Mouse (Mus musculus) cortical plate, adult 2 months (tissue): ENCODE results near the gene Lin54. TPM values are rescaled to one million over a fixed set of nuclear protein-coding genes. Genes with fewer than 3 reads are reported as not detected.
A peak's percentile ranks its signal among the peaks of the same experiment; 100 is the strongest.

Source experiments
- H3K27ac ChIP-seq: fragments of 200-500 bp; 2 replicates; pipeline ENCODE4 v1.5.1; 2012; ENCODE audit warnings: low read length, control low read depth, inconsistent platforms; ENCODE audit not compliant: insufficient read depth
- H3K4me1 ChIP-seq: fragments of 200-500 bp; 2 replicates; pipeline ENCODE4 v1.6.1; 2011; ENCODE audit warnings: low read length; ENCODE audit not compliant: control insufficient read depth, insufficient read depth
- H3K4me3 ChIP-seq: fragments of 200-500 bp; 2 replicates; pipeline ENCODE4 v1.5.1; 2011; ENCODE audit warnings: mild to moderate bottlenecking, low read length, control low read depth; ENCODE audit not compliant: insufficient read depth
- CTCF ChIP-seq: fragments of 200-500 bp; IDR thresholded peaks from 2 replicates; pipeline ENCODE4 v1.5.1; 2011; ENCODE audit warnings: mild to moderate bottlenecking, control low read depth, low read length; ENCODE audit not compliant: insufficient read depth; ENCODE audit errors: extremely low read depth
- POLR2A ChIP-seq: fragments of 200-500 bp; IDR thresholded peaks from 2 replicates; pipeline ENCODE4 v1.6.1; 2011; ENCODE audit warnings: mild to moderate bottlenecking, low read length, control low read depth; ENCODE audit not compliant: insufficient read depth; ENCODE audit errors: extremely low read depth
- polyA plus RNA-seq: library from polyadenylated mRNA; depleted of rRNA; stranded (reverse); fragments of >200 nt; gene quantifications from 2 replicates; pipeline ENCODE4 v1.2.3, GENCODE M21; 2012

Gene Lin54
- polyA plus RNA-seq, 1 experiment: 7.2 TPM

DNA sequence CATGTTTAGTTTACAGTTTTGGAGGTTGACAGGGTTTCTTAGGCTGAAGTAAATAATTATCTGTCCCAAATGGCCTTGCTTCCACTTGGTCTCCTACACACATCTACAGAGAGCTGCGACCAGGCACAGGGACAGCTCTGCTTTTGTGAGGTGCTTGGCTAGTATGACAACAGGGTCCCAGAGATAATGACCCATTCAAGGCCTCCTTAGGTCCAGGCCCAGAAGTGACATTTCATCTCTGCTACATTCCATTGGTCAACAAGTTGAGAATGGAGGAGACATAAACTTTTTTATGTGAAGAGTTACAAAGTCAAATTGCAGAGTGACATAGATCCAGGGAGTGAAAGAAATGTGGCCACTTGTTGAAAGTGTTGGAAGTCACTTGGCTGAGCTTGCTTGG is 22.9 kb upstream of the Lin54 start:
- TF ChIP-seq POLR2A (no peak), CTCF (no peak)
- Histone ChIP-seq H3K27ac (no peak overlapping the region), H3K4me3 (no peak overlapping the region), H3K4me1 (no peaks in the 10 kb centered on the region; the same call in none of the 2 replicates)

DNA sequence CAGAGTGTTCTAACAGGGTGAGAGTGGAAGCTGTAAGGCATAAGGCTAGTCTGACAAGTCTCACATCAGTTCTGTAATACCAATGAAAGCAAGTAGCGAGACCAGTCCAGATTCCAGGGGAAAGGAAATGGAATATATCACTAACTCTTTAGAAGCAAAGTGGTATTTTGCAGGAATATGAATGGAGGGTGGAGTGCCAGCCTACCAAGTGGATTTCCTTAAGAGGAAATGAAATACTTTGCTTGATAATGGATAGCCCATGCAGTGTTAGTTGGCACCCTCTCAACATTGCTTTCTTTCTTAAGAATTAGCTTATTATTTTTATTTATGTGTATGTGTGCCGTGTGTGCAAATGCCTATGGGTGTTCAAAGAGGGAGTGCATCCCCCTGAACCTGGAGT is 19.8 kb upstream of the Lin54 start:
- Histone ChIP-seq H3K4me1 (no peaks in the 10 kb centered on the region; the same call in 1 of the 2 replicates), H3K27ac (no peak overlapping the region), H3K4me3 (no peak overlapping the region)
- TF ChIP-seq POLR2A: no peak
- no peak for TF ChIP-seq CTCF

DNA sequence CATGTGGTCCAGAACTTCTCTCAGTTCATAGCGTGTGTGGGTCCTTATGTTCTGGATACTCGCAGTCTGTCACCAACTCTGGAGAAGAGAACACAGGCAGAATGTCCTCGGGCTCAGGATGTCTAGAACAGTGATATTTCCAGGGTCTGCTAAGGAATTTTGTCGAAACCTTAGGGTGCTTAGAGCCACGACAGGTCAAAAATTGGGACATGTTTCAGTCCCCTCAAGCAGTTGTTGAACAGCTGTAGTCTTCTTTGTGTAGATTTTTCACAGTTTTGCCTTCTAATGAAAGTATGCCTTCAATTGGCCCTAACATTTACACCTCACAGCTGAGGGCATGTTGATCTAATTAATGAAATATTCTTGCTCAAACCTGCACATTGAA is 18.6 kb upstream of the Lin54 start:
- H3K4me3 ChIP-seq: peak overlapping the region; percentile 61
- H3K4me1 ChIP-seq: no peaks in the 10 kb centered on the region; the same call in 1 of the 2 replicates
- TF ChIP-seq CTCF: no peak
- no peak for TF ChIP-seq POLR2A
- H3K27ac ChIP-seq: no peak overlapping the region

DNA sequence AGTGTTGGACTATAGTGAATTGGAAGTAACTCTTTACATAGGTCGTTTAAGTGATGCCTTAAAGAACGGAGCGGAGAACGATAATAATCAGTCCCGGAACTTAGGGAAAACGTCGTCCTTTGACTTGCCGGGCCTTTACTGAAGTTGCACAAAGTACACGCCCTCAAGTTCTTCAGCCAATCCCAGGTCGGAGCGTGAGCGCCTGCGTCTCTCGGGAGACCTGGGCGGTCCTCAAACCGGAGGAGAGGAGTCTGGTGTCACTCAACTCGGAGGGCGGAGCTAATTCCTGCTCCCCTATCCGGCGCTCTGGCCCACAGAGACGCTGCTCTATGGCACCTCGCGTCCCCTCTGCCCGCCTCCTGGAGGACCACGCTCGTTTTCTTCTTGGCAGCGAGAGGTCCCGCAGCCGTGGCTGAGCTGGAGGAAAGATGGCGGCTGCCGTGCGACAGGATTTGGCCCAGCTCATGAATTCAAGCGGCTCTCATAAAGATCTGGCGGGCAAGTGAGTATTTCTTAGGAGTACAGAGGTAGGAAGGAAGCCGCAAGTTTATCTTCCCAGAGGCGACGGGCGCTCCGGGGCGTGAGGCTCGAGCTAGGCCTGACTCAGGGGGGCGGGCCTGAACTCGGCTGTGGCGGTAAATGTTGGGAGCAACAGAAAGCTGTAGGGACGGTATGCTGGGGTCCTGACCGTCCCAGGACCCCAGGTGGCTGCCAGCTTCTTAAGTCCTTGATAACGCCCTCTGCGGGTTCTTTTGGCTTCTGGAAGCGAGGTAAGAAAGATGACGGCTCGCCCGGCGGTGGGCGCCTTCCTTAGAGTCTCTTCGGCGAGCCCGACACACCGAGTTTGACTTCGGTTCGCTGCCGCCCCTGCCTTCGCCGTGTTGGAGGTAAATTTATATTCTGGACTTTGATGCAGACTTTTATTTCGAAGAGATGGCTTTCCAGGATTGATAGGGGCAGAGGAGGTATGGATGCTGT is 17.9 kb upstream of the Lin54 start, which contains the start of gene Cops4:
Gene Cops4 (plus strand): TSS at position 261 of the 978 bp plus-strand sequence.
- no peak within 1 kb of the TSS for H3K27ac ChIP-seq
- no peaks in the 10 kb centered on the region; the same call in 1 of the 2 replicates for H3K4me1 ChIP-seq
- TF ChIP-seq POLR2A (peak; percentile 70; the same call in 1 of the 2 replicates), CTCF (no peak)
- peak within 1 kb of the TSS; percentile 61 for H3K4me3 ChIP-seq

DNA sequence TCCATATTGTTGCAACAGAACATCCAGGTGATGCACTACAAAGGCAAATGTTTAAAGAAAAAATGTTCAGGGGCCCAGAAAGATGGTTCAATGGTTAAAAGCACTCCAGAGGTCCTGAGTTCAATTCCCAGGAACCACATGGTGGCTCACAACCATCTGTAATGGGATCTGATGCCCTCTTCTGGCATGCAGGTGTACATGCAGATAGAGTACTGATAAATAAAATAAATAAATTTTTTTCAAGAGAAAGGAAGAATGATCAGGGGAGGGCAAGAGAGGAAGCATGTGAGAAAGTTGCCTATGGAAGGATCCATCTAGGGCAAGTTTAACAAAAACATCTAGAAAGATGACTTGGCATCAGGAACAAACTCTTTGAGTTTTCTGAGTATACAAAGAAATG is 12.1 kb upstream of the Lin54 start:
- Histone ChIP-seq H3K4me1 (no peaks in the 10 kb centered on the region), H3K27ac (no peak overlapping the region), H3K4me3 (no peak overlapping the region)
- TF ChIP-seq CTCF (no peak), POLR2A (no peak)

DNA sequence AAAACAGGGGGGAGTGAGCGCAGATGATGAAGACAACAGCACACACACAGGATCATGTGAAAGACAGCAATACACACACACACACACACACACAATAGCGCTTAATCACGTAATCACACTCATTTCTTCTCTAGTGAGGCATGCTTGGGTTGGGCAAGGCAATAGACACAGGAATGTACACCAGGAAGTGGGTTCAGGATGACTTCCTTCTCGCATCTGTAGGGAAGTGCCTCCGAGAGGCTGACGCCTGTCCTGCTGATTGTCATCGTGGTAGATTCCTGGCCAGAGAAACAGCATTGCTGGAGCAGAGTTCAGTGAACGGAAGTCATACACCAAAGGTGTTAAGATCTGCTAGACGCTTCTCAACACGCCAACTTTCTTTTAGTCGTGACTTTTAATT is 8.8 kb upstream of the Lin54 start:
- H3K27ac ChIP-seq: no peak overlapping the region
- no peak for TF ChIP-seq POLR2A
- TF ChIP-seq CTCF: no peak
- no peaks in the 10 kb centered on the region for H3K4me1 ChIP-seq
- H3K4me3 ChIP-seq: no peak overlapping the region

DNA sequence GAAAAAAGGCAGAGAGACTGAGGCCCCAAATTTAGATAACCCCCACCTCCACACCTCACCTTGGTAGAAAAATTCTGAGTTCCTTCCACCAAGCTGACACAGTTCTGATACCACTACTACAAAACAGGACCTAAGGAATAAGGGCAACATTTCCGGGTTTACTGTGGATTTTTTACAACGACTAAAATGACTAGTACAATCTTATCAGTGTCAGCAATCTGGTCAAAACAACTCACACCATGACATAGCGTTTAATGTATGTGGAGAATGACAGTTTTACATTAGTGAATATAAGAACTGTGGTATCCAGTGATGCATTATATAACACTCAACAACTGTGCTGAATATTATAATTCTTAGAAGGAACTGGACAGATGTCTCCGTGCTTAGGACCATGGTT is 828 bp upstream of the Lin54 start:
- H3K27ac ChIP-seq: no peak overlapping the region
- no peak for TF ChIP-seq POLR2A
- no peak for TF ChIP-seq CTCF
- no peak overlapping the region; the same call in 1 of the 2 replicates for H3K4me3 ChIP-seq

DNA sequence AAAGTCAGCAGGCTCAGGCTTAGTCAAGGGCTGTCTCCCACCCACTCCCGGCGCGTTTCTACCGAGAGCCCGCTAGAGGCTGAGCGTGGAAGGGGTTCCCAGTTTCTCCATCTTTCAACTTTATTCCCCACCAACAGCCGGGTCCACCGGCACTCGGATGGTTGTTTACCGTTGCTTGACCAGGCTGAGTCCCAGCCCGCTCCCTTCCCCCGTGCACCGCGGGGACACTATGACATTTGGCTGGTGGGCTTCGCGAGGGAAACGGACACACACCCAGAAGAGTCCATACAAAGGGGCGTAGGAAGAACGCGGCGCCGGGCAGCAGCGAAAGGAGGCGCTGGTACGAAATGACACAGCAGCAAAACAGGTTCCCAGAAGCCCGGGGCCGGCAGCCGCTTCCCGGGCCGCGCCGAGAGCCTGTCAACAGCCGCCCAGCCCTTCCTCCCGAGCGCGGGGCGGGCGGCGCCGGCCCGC is 571 bp downstream of the Lin54 start:
- no peak for TF ChIP-seq POLR2A
- no peak for TF ChIP-seq CTCF
- Histone ChIP-seq H3K27ac (no peak overlapping the region; the same call in 1 of the 2 replicates), H3K4me3 (peak overlapping the region; percentile 67), H3K4me1 (peaks cover 2% of the 10 kb centered on the region; the same call in 1 of the 2 replicates)

More for the DNA sequence above, 828 bp upstream of the Lin54 start:
- peaks cover 2% of the 10 kb centered on the region; the same call in 1 of the 2 replicates for H3K4me1 ChIP-seq

DNA sequence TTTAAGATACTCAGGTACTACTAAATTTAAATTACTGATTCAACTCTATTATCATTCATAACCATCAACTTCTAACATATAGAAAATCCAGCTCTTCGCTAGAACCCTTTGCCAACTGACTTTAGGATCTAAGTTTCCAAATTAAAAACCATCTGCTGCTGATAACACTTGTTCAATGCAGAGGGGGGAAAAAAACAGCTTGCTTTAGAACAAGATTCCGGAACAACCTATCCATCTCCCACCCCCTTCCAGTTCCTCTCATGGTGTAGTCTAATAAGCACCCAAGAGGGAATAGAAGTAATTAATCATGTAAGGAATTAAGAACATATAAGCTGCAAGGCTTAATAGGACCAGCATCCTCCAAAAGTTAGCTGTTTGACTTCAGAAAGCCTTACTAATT is 1.2 kb downstream of the Lin54 start:
- Histone ChIP-seq H3K4me3 (peak overlapping the region; percentile 72; the same call in 1 of the 2 replicates), H3K4me1 (peaks cover 2% of the 10 kb centered on the region; the same call in 1 of the 2 replicates), H3K27ac (no peak overlapping the region)
- TF ChIP-seq POLR2A (no peak), CTCF (no peak)

DNA sequence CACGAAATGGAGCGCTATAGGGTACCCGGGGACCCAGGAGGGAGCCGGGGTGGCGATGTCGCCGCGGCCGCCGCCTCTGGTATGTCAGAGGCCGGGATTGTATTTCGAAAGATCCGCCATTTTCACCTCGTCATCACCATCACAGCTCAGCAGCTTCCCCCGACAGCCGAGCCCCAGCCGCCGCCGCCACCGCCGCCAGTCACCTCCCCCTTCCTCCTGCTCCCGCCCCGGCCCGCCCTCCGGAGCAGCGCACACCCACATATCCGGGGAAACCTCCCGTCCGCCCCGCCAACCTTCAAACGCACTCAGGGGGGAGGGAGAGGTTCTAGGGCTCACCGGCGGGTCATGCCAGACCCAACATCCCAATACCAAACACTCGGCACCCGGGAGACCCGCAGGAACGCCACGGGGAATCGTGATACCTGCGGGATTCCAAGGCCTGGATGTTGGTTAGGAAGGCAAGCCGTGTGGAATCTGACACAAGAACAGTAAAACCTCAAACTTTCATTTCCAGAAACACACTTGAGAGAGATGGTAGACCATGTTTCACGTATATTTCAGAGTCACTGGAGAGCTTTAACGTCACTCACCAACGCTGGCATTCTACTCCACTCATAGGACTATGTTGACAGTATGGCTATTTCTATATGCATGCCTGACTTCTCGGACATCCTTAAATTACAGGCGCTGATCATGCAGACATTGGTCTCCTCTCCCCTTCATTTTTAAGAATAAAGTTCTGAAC is 1.8 kb downstream of the Lin54 start:
- no peak overlapping the region for H3K27ac ChIP-seq
- TF ChIP-seq POLR2A (no peak), CTCF (no peak)
- peak overlapping the region; percentile 72 for H3K4me3 ChIP-seq
- H3K4me1 ChIP-seq: peaks cover 2% of the 10 kb centered on the region; the same call in 1 of the 2 replicates
